Mouse (Mus musculus) embryonic facial prominence, embryonic 11.5 days (tissue): Measurements from ENCODE around the gene Ddx58. TPM values are rescaled to one million over a fixed set of nuclear protein-coding genes. Genes with fewer than 3 reads are reported as not detected.

Experiments
- ATAC-seq: fragments of 200-750 bp; cut with Nextera tagmentation; replicated peaks from 2 replicates; pipeline ENCODE4 v1.8.0; 2017; ENCODE audit warnings: low read depth; ENCODE audit not compliant: insufficient number of reproducible peaks, low FRiP score, low TSS enrichment
- DNase-seq: peaks from one replicate; pipeline ENCODE4 v3.0.0-alpha.2; 2015; ENCODE audit warnings: low spot score
- H3K27ac ChIP-seq: fragments of 300-500 bp; sonication (generic); replicated peaks from 2 replicates; pipeline ENCODE4 v1.5.1; 2014; ENCODE audit warnings: mild to moderate bottlenecking, low read depth, low read length, control low read depth
- H3K27me3 ChIP-seq: fragments of 300-500 bp; sonication (generic); 2 replicates; pipeline ENCODE4 v1.6.1; 2014; ENCODE audit warnings: mild to moderate bottlenecking, low read length, moderate library complexity, mixed read lengths; ENCODE audit not compliant: control insufficient read depth, insufficient read depth
- H3K36me3 ChIP-seq: fragments of 300-500 bp; sonication (generic); replicated peaks from 2 replicates; pipeline ENCODE4 v1.6.1; 2014; ENCODE audit warnings: low read depth, mild to moderate bottlenecking, low read length, moderate library complexity, mixed read lengths; ENCODE audit not compliant: control insufficient read depth, insufficient read depth
- H3K4me1 ChIP-seq: fragments of 300-500 bp; sonication (generic); 2 replicates; pipeline ENCODE4 v1.6.1; 2014; ENCODE audit warnings: low read length, mixed read lengths; ENCODE audit not compliant: control insufficient read depth, insufficient read depth
- H3K4me2 ChIP-seq: fragments of 300-500 bp; sonication (generic); 2 replicates; pipeline ENCODE4 v1.6.1; 2014; ENCODE audit warnings: low read depth, mild to moderate bottlenecking, control low read depth, low read length, moderate library complexity
- H3K4me3 ChIP-seq: fragments of 300-500 bp; sonication (generic); 2 replicates; pipeline ENCODE4 v1.5.1; 2014; ENCODE audit warnings: low read depth, low read length, control low read depth
- H3K9ac ChIP-seq: fragments of 300-500 bp; sonication (generic); replicated peaks from 2 replicates; pipeline ENCODE4 v1.6.1; 2014; ENCODE audit warnings: mild to moderate bottlenecking, control low read depth, low read length
- H3K9me3 ChIP-seq: fragments of 300-500 bp; sonication (generic); replicated peaks from 2 replicates; pipeline ENCODE4 v1.6.1; 2016; ENCODE audit warnings: mild to moderate bottlenecking, low read length, inconsistent platforms, mixed read lengths; ENCODE audit not compliant: control insufficient read depth
- WGBS: fragments of 180-500 bp; shearing (Covaris S2); extraction: QIAGEN DNeasy Blood & Tissue Kit; methylation state at CpG from one replicate; pipeline ENCODE4 v1.1.7; 2014; 5-methylcytosine and 5-hydroxymethylcytosine counted together
- polyA plus RNA-seq: library from polyadenylated mRNA; unstranded; fragments of >200 nt; fragmentation: Nextera tagmentation; extraction: Ambion mirVana; gene quantifications from 2 replicates; pipeline ENCODE4 v1.2.1, GENCODE M21; 2014

The Ddx58 gene
- polyA plus RNA-seq, 1 experiment from 2014 or later: 4.6 TPM

GRCm38 (mm10) chr4:40227886-40228285 lies 11.7 kb downstream of the Ddx58 start:
- Histone ChIP-seq H3K9me3 (no peaks in the 10 kb centered on the region), H3K27me3 (no peaks in the 10 kb centered on the region), H3K27ac (no peak overlapping the region), H3K4me1 (no peaks in the 10 kb centered on the region), H3K4me2 (no peak overlapping the region), H3K36me3 (no peaks in the 10 kb centered on the region), H3K9ac (no peak overlapping the region), H3K4me3 (no peak overlapping the region)
- no peak for ATAC-seq
- DNase-seq: no peak
- 86% methylated on average over 7 of the region's 7 CpGs for WGBS

GRCm38 (mm10) chr4:40227131-40227530 lies 12.5 kb downstream of the Ddx58 start:
- WGBS: 85% methylated on average over 11 of the region's 11 CpGs
- Histone ChIP-seq H3K4me1 (no peaks in the 10 kb centered on the region), H3K36me3 (no peaks in the 10 kb centered on the region), H3K9ac (no peak overlapping the region), H3K4me3 (no peak overlapping the region), H3K9me3 (no peaks in the 10 kb centered on the region), H3K27me3 (no peaks in the 10 kb centered on the region), H3K27ac (no peak overlapping the region), H3K4me2 (no peak overlapping the region)
- DNase-seq: no peak
- no peak for ATAC-seq

- no peak for DNase-seq
- Histone ChIP-seq H3K4me2 (no peak overlapping the region), H3K9me3 (no peaks in the 10 kb centered on the region), H3K36me3 (no peaks in the 10 kb centered on the region), H3K27ac (no peak overlapping the region), H3K27me3 (peaks cover 2% of the 10 kb centered on the region; the same call in 1 of the 2 replicates), H3K9ac (no peak overlapping the region), H3K4me1 (no peaks in the 10 kb centered on the region), H3K4me3 (no peak overlapping the region)
- ATAC-seq: no peak
- 81% methylated on average over 5 of the region's 5 CpGs for WGBS
Observed at GRCm38 (mm10) chr4:40226095-40226494, 13.5 kb downstream of the Ddx58 start.

GRCm38 (mm10) chr4:40221876-40222585 lies 17.6 kb downstream of the Ddx58 start:
- Histone ChIP-seq H3K27ac (no peak overlapping the region), H3K27me3 (peaks cover 2% of the 10 kb centered on the region; the same call in 1 of the 2 replicates), H3K9ac (no peak overlapping the region), H3K4me3 (no peak overlapping the region), H3K36me3 (no peaks in the 10 kb centered on the region), H3K4me1 (no peaks in the 10 kb centered on the region), H3K9me3 (no peaks in the 10 kb centered on the region), H3K4me2 (no peak overlapping the region)
- no peak for ATAC-seq
- no peak for DNase-seq
- WGBS: 53% methylated on average over 21 of the region's 21 CpGs

- Histone ChIP-seq H3K4me3 (no peak overlapping the region), H3K4me2 (no peak overlapping the region), H3K27me3 (peaks cover 2% of the 10 kb centered on the region; the same call in 1 of the 2 replicates), H3K9ac (no peak overlapping the region), H3K36me3 (no peaks in the 10 kb centered on the region), H3K27ac (no peak overlapping the region), H3K9me3 (no peaks in the 10 kb centered on the region), H3K4me1 (no peaks in the 10 kb centered on the region)
- DNase-seq: no peak
- 43% methylated on average over 14 of the region's 14 CpGs for WGBS
- no peak for ATAC-seq
Observed at GRCm38 (mm10) chr4:40221004-40221760, 18.4 kb downstream of the Ddx58 start.

GRCm38 (mm10) chr4:40220437-40220836 lies 19.2 kb downstream of the Ddx58 start:
- Histone ChIP-seq H3K4me2 (no peak overlapping the region), H3K4me1 (no peaks in the 10 kb centered on the region), H3K9ac (no peak overlapping the region), H3K27me3 (peaks cover 2% of the 10 kb centered on the region; the same call in 1 of the 2 replicates), H3K27ac (no peak overlapping the region), H3K9me3 (no peaks in the 10 kb centered on the region), H3K4me3 (no peak overlapping the region), H3K36me3 (no peaks in the 10 kb centered on the region)
- DNase-seq (no peak), ATAC-seq (no peak)
- 18% methylated on average over 12 of the region's 12 CpGs for WGBS

GRCm38 (mm10) chr4:40218382-40218781 lies 21.2 kb downstream of the Ddx58 start:
- Histone ChIP-seq H3K4me1 (no peaks in the 10 kb centered on the region), H3K4me3 (no peak overlapping the region), H3K9me3 (no peaks in the 10 kb centered on the region), H3K9ac (no peak overlapping the region), H3K27ac (no peak overlapping the region), H3K36me3 (no peaks in the 10 kb centered on the region), H3K27me3 (peaks cover 2% of the 10 kb centered on the region; the same call in 1 of the 2 replicates), H3K4me2 (no peak overlapping the region)
- 71% methylated on average over 7 of the region's 7 CpGs for WGBS
- DNase-seq: peak; percentile 49
- 0 out of 2 replicates have a peak, but pooled peaks have one; percentile 34 for ATAC-seq

GRCm38 (mm10) chr4:40217910-40218309 lies 21.7 kb downstream of the Ddx58 start:
- no peak for ATAC-seq

More at GRCm38 (mm10) chr4:40217910-40218309, 21.7 kb downstream of the Ddx58 start:
- 54% methylated on average over 3 of the region's 3 CpGs for WGBS
- H3K9ac ChIP-seq: no peak overlapping the region
- H3K4me1 ChIP-seq: no peaks in the 10 kb centered on the region
- H3K27ac ChIP-seq: no peak overlapping the region
- H3K4me2 ChIP-seq: no peak overlapping the region
- no peaks in the 10 kb centered on the region for H3K36me3 ChIP-seq
- no peak for DNase-seq
- H3K27me3 ChIP-seq: peaks cover 2% of the 10 kb centered on the region; the same call in 1 of the 2 replicates
- H3K9me3 ChIP-seq: no peaks in the 10 kb centered on the region
- no peak overlapping the region for H3K4me3 ChIP-seq
